Mouse (Mus musculus) heart, embryonic 11.5 days (tissue): ENCODE measurements around the gene Slc2a12. TPM values are rescaled to one million over a fixed set of nuclear protein-coding genes. Genes with fewer than 3 reads are reported as not detected.

Experiments used
- ATAC-seq: fragments of 200-750 bp; cut with Nextera tagmentation; replicated peaks from 2 replicates; pipeline ENCODE4 v1.8.0; 2017; ENCODE audit warnings: moderate library complexity; ENCODE audit not compliant: insufficient number of reproducible peaks, low FRiP score, low TSS enrichment
- H3K27ac ChIP-seq: fragments of 300-500 bp; sonication (generic); 2 replicates; pipeline ENCODE4 v1.5.1; 2014; ENCODE audit warnings: mild to moderate bottlenecking, low read depth, low read length
- H3K27me3 ChIP-seq: fragments of 300-500 bp; sonication (generic); 2 replicates; pipeline ENCODE4 v1.6.1; 2014; ENCODE audit warnings: mild to moderate bottlenecking, low read length, mixed read lengths; ENCODE audit not compliant: control insufficient read depth, insufficient read depth
- H3K36me3 ChIP-seq: fragments of 300-500 bp; sonication (generic); 2 replicates; pipeline ENCODE4 v1.6.1; 2014; ENCODE audit warnings: mild to moderate bottlenecking, low read length, moderate library complexity, mixed read lengths; ENCODE audit not compliant: control insufficient read depth, insufficient read depth
- H3K4me1 ChIP-seq: fragments of 300-500 bp; sonication (generic); 2 replicates; pipeline ENCODE4 v1.6.1; 2014; ENCODE audit warnings: low read length; ENCODE audit not compliant: control insufficient read depth, insufficient read depth
- H3K4me2 ChIP-seq: fragments of 300-500 bp; sonication (generic); 2 replicates; pipeline ENCODE4 v1.6.1; 2014; ENCODE audit warnings: mild to moderate bottlenecking, moderate library complexity
- H3K4me3 ChIP-seq: fragments of 300-500 bp; sonication (generic); 2 replicates; pipeline ENCODE4 v1.5.1; 2014; ENCODE audit warnings: low read depth, low read length
- H3K9ac ChIP-seq: fragments of 300-500 bp; sonication (generic); 2 replicates; pipeline ENCODE4 v1.6.1; 2014; ENCODE audit warnings: mild to moderate bottlenecking, low read depth, low read length, moderate library complexity
- H3K9me3 ChIP-seq: fragments of 300-500 bp; sonication (generic); replicated peaks from 2 replicates; pipeline ENCODE4 v1.6.1; 2016; ENCODE audit warnings: low read length; ENCODE audit not compliant: control insufficient read depth
- WGBS: fragments of 180-500 bp; shearing (Covaris S2); extraction: QIAGEN DNeasy Blood & Tissue Kit; methylation state at CpG from one replicate; pipeline ENCODE4 v1.1.7; 2014; ENCODE audit not compliant: insufficient replicate concordance; 5-methylcytosine and 5-hydroxymethylcytosine counted together
- polyA plus RNA-seq: library from polyadenylated mRNA; unstranded; fragments of >200 nt; fragmentation: Nextera tagmentation; extraction: Ambion mirVana; gene quantifications from 2 replicates; pipeline ENCODE4 v1.2.1, GENCODE M21; 2014

Gene Slc2a12
- polyA plus RNA-seq, 1 experiment from 2014 or later, result 1.9 TPM

GRCm38 (mm10) chr10:22730266-22730991 is 85.6 kb downstream of the Slc2a12 start:
- Histone ChIP-seq H3K4me1 (peaks cover 27% of the 10 kb centered on the region), H3K9me3 (no peaks in the 10 kb centered on the region), H3K4me2 (peak overlapping the region; percentile 94), H3K27me3 (no peaks in the 10 kb centered on the region), H3K36me3 (no peaks in the 10 kb centered on the region), H3K4me3 (peak overlapping the region; percentile 97), H3K9ac (peak overlapping the region; percentile 98), H3K27ac (peak overlapping the region; percentile 94)
- 2% methylated on average over 39 of the region's 39 CpGs for WGBS
- ATAC-seq, result peak; percentile 78

DNA sequence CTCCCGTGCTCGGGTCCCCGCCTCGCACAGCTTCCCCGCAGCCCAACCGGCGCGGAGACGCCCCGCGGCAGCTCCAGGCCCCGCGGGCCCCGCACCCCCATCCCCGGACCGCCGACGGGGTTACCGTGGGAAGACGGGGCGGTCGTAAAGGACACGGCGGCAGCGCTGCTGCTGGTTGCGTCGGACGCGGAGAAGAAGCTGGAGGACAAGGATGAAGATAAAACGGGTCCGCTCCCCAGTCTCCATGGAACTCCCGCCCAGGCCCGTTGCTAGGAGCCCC is 86.1 kb downstream of the Slc2a12 start:
- H3K4me1 ChIP-seq, result peaks cover 27% of the 10 kb centered on the region
- H3K36me3 ChIP-seq, result no peaks in the 10 kb centered on the region
- peak overlapping the region; percentile 97 for H3K4me3 ChIP-seq
- H3K4me2 ChIP-seq, result peak overlapping the region; percentile 94
- H3K27me3 ChIP-seq, result no peaks in the 10 kb centered on the region
- no peaks in the 10 kb centered on the region for H3K9me3 ChIP-seq
- H3K9ac ChIP-seq, result peak overlapping the region; percentile 98
- WGBS, result under 1% methylated on average over 33 of the region's 33 CpGs
- peak; percentile 37 for ATAC-seq
- peak overlapping the region; percentile 94 for H3K27ac ChIP-seq

- H3K9ac ChIP-seq, result peak within 1 kb of the TSS; percentile 98
- peak; percentile 98 for ATAC-seq
- H3K36me3 ChIP-seq, result no peaks in the 10 kb centered on the region
- no peaks in the 10 kb centered on the region for H3K9me3 ChIP-seq
- under 1% methylated on average over 73 of the region's 77 CpGs for WGBS
- H3K4me3 ChIP-seq, result peak within 1 kb of the TSS; percentile 97
- H3K4me1 ChIP-seq, result peaks cover 24% of the 10 kb centered on the region
- no peaks in the 10 kb centered on the region for H3K27me3 ChIP-seq
- peak within 1 kb of the TSS; percentile 94 for H3K4me2 ChIP-seq
- H3K27ac ChIP-seq, result peak within 1 kb of the TSS; percentile 94
Measured at GRCm38 (mm10) chr10:22731272-22732093, 86.7 kb downstream of the Slc2a12 start, which contains the start of gene Tbpl1. Gene Tbpl1 (minus strand): TSS chr10:22731938.

DNA sequence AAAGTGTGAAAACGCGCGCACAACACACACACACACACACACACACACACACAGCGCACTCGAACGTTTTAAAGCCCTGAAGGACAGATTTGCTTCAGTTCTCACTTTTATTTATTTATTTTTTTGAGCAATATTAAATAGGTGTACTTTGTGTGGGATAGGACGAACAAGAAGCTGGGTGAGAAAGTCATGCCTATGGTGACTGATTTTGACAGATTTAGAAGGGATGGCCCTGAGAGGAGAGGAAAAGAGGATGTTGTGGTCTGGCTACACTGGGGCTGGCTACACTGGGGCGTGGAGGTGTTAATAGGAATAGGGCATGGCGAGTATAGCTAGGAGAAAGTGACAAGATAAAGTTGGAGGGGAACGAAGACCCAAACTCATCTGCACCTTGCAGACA is 87.4 kb downstream of the Slc2a12 start:
- ATAC-seq, result no peak
- Histone ChIP-seq H3K27ac (peak overlapping the region; percentile 94), H3K9me3 (no peaks in the 10 kb centered on the region), H3K27me3 (no peaks in the 10 kb centered on the region), H3K4me1 (peaks cover 20% of the 10 kb centered on the region), H3K9ac (peak overlapping the region; percentile 98), H3K4me3 (peak overlapping the region; percentile 97), H3K36me3 (no peaks in the 10 kb centered on the region), H3K4me2 (peak overlapping the region; percentile 94)
- WGBS, result 52% methylated on average over 10 of the region's 10 CpGs

DNA sequence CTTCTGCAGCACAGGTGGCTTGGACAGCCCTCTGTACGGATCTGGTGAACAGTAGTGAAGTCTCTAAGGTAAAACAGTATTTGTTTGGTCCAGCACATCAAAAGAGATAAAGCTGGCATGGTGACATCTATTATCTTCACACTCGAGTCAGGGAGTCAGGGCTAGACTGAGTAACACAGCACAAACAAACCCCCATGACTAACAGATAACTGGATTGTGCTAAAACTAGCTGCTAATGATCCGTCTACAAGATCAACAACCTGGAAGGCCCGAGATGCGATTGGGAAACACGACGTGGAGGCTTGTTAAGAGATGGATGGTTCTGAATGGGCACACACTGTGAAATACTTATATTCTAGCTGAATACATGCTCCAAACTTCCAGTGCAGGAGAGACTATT is 101.1 kb downstream of the Slc2a12 start:
- Histone ChIP-seq H3K27me3 (no peaks in the 10 kb centered on the region), H3K4me1 (no peaks in the 10 kb centered on the region), H3K4me2 (no peak overlapping the region), H3K9me3 (no peaks in the 10 kb centered on the region), H3K4me3 (no peak overlapping the region), H3K27ac (no peak overlapping the region), H3K36me3 (no peaks in the 10 kb centered on the region), H3K9ac (no peak overlapping the region)
- WGBS, result 48% methylated on average over 7 of the region's 7 CpGs
- ATAC-seq, result no peak

GRCm38 (mm10) chr10:22746334-22747322 is 101.8 kb downstream of the Slc2a12 start:
- H3K27ac ChIP-seq, result no peak overlapping the region
- 64% methylated on average over 13 of the region's 13 CpGs for WGBS

GRCm38 (mm10) chr10:22751175-22751682 is 106.4 kb downstream of the Slc2a12 start:
- Histone ChIP-seq H3K9me3 (no peaks in the 10 kb centered on the region), H3K27ac (no peak overlapping the region), H3K4me1 (no peaks in the 10 kb centered on the region), H3K4me3 (no peak overlapping the region), H3K4me2 (no peak overlapping the region), H3K9ac (no peak overlapping the region), H3K27me3 (no peaks in the 10 kb centered on the region), H3K36me3 (no peaks in the 10 kb centered on the region)
- 52% methylated on average over 5 of the region's 5 CpGs for WGBS
- ATAC-seq, result no peak

More at GRCm38 (mm10) chr10:22746334-22747322, 101.8 kb downstream of the Slc2a12 start:
- H3K4me3 ChIP-seq, result no peak overlapping the region
- H3K4me2 ChIP-seq, result no peak overlapping the region
- no peaks in the 10 kb centered on the region for H3K4me1 ChIP-seq
- H3K36me3 ChIP-seq, result no peaks in the 10 kb centered on the region
- no peaks in the 10 kb centered on the region for H3K27me3 ChIP-seq
- H3K9me3 ChIP-seq, result no peaks in the 10 kb centered on the region
- H3K9ac ChIP-seq, result no peak overlapping the region
- no peak for ATAC-seq
